Mouse (Mus musculus): ENCODE measurements around the gene Tppp3. TPM values are rescaled to one million over a fixed set of nuclear protein-coding genes. Genes with fewer than 3 reads are reported as not detected.

Gene Tppp3
- 23.3 and 23.9 TPM in 2 replicates for polyA plus RNA-seq (2016; fragmentation: Nextera tagmentation; extraction: Ambion mirVana)

DNA sequence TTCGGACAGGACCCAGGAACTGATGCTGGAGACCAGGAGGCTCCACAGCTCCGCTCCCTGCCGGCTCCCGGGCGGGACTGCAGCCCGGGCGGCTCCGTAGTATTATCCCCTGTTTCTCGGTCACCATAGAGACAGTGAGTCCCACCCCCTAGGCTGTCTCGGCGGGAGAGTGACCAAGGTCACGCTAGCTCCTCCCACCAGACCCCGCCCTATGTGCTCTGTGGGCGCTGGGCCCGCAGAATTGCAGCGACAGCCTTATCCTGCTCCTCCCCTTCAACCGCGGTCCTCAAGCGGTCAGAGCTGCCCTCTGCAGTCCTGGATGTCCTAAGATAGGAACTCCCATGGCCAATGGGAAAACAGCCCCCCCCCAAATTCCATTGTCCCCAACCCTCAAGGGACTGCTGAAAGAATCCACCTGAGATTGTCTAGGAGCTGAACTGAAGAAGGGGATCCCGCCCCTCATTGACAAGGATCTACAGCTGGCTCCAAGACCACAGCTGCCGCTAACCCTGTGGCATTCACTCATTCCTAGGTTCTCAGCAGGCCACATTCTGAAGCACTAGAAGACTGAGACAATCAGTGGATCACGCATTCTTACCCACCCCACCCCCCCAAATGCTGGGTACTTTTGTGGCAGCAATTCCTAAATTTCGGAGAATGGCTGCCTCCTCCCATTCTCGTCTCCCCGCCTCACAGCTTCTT, at the start of gene Tppp3:
TSS of gene Tppp3 (minus strand) at position 213 of the 702 bp plus-strand sequence.
- Histone ChIP-seq H3K36me3 (replicated peaks) (peaks cover 13% of the 10 kb centered on the region), H3K27ac (peak within 1 kb of the TSS; percentile 79), H3K27me3 (ENCODE audit: poor library complexity, severe bottlenecking) (peaks cover 69% of the 10 kb centered on the region), H3K4me1 (peaks cover 81% of the 10 kb centered on the region), H3K4me3 (peak within 1 kb of the TSS; percentile 51), H3K9me3 (no peaks in the 10 kb centered on the region)
- 3% methylated on average over 25 of the region's 25 CpGs for WGBS
- DNase-seq (ENCODE audit: extremely low spot score, low spot score): peak; percentile 94

DNA sequence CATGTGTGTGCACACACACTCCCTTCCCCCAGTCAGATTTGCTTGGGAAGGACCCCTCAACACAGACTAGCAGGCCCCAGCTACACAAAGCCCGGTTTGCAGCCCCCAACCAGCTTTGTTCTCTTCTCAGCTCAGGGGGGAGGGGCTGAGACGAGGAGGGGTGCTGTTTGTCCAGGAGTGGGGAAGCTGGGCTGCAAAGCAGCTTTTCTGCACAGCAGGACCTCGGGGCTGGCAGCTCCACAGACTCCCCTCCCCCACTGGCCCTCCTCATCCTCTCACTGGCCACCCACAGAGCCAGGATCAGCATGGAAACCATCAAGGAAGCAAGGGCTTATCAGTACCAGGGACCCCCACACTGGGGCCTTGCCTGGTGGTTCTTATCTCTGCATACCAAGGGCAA, 49.7 kb upstream of the Tppp3 start:
- WGBS: 1% methylated on average over 3 of the region's 3 CpGs
- peak overlapping the region; percentile 89 for H3K27ac ChIP-seq
- peaks cover 35% of the 10 kb centered on the region for H3K36me3 ChIP-seq (replicated peaks)
- H3K27me3 ChIP-seq (ENCODE audit: poor library complexity, severe bottlenecking): peaks cover 43% of the 10 kb centered on the region
- H3K4me1 ChIP-seq: peaks cover 73% of the 10 kb centered on the region
- no peaks in the 10 kb centered on the region for H3K9me3 ChIP-seq
- DNase-seq (ENCODE audit: extremely low spot score, low spot score): peak; percentile 57
- peak overlapping the region; percentile 75 for H3K4me3 ChIP-seq

DNA sequence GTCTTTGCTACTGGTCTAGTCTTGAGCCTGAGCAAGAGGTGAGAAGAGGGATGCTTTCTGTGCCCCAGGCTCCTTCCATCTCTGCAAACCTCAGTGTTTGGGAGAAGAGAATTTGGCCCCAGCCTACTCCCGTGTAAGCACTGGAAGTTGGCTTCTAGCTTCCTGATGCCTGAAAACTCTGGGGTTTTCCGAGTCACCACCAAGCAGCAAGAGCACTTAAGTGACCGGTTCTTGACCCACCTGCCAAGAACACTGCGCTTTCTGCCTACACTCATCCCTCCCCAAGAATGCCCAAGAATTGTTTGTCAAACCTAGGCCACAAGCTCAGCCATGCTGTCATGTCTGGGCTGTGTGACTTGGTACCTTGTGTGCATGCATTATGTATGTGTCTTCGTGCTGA, 49.2 kb upstream of the Tppp3 start:
- Histone ChIP-seq H3K27me3 (ENCODE audit: poor library complexity, severe bottlenecking) (peaks cover 48% of the 10 kb centered on the region), H3K4me3 (peak overlapping the region; percentile 75), H3K36me3 (replicated peaks) (peaks cover 35% of the 10 kb centered on the region), H3K9me3 (no peaks in the 10 kb centered on the region), H3K27ac (peak overlapping the region; percentile 89), H3K4me1 (peaks cover 77% of the 10 kb centered on the region)
- WGBS: 23% methylated on average over 5 of the region's 5 CpGs
- DNase-seq (ENCODE audit: extremely low spot score, low spot score): no peak

DNA sequence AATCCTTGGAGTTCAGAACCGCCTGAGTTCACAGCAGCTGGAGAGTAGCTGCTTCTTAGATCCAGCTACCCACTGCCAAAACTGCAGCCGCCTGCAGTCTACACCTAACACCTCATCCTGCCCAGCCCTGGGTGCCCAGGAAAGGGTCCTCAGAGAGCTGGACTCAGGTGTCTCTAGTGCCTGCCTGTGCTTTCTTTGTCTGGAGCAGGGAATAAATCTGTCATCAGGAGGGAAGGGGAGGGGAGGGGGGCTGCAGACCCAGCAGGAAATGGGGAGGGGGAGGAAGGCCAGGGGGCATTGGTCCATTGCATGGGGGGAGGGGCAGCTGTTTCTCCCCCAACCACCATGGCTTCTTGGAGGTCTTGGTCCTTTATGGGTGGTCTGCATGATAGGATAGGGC, 48.3 kb upstream of the Tppp3 start:
- 2% methylated on average over 2 of the region's 2 CpGs for WGBS
- H3K9me3 ChIP-seq: no peaks in the 10 kb centered on the region
- H3K4me1 ChIP-seq: peaks cover 77% of the 10 kb centered on the region
- peaks cover 26% of the 10 kb centered on the region for H3K36me3 ChIP-seq (replicated peaks)
- DNase-seq (ENCODE audit: extremely low spot score, low spot score): no peak
- peaks cover 57% of the 10 kb centered on the region for H3K27me3 ChIP-seq (ENCODE audit: poor library complexity, severe bottlenecking)
- peak overlapping the region; percentile 89 for H3K27ac ChIP-seq
- H3K4me3 ChIP-seq: peak overlapping the region; percentile 75

DNA sequence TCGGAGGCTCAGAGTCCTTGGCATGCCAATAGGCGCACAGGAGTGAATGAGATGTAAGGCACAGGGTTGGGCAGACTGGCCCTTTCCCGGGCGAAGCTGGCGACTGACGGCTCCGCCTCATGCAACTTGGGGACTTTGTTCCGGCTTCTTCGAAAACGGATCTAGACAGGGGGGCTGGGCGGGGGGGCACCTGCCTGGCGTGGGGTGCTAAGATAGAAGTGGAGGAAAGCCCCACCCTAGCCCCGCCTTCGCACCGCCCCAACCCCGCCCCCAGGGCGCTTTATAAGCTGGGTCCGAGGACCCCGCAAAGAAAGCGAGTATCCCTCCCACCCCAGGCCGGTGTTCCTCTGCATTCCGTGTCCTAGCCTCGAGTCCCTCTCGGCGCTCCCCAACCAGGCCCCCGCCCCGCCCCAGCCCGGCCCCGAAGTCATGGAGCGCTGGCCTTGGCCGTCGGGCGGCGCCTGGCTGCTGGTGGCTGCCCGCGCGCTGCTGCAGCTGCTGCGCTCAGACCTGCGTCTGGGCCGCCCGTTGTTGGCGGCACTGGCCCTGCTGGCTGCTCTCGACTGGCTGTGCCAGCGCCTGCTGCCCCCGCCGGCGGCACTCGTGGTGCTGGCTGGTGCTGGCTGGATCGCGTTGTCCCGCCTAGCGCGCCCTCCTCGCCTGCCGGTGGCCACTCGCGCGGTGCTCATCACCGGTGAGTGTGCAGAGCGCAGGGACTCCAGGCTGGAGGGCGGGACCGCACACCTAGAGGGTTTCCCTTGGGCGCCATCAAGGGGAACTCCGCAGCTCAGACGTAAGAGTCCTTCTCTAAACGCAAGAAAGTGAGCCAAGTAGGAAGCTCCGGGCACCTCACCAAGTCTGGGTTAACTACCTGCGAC, 47.3 kb upstream of the Tppp3 start, which contains the start of gene Hsd11b2:
TSS of gene Hsd11b2 (plus strand) at position 320 of the 878 bp plus-strand sequence.
- Histone ChIP-seq H3K27ac (peak within 1 kb of the TSS; percentile 89), H3K9me3 (no peaks in the 10 kb centered on the region), H3K27me3 (ENCODE audit: poor library complexity, severe bottlenecking) (peaks cover 66% of the 10 kb centered on the region), H3K36me3 (replicated peaks) (peaks cover 18% of the 10 kb centered on the region), H3K4me3 (peak within 1 kb of the TSS; percentile 75), H3K4me1 (peaks cover 81% of the 10 kb centered on the region)
- under 1% methylated on average over 68 of the region's 68 CpGs for WGBS
- DNase-seq (ENCODE audit: extremely low spot score, low spot score): peak; percentile 60

DNA sequence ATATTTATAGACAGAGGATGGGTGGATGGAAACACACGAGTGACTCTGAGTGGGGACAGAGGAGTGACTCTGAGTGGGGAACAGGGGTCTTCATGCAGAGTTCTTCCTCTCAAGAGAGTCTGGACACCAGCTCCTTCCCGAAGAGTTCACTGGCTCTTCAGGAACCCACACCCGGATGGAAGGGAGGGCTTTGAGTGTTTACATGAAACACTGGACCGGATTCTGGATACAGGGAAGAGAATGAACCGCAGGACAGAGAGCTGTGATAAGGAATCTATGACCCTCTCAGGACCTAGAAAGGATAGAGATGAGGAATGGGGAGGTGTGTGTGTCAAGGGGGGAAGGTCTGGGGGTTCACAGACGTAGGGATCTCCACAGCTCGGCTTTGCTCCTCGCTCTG, 46.0 kb upstream of the Tppp3 start:
- 48% methylated on average over 8 of the region's 8 CpGs for WGBS
- peaks cover 72% of the 10 kb centered on the region for H3K4me1 ChIP-seq
- peaks cover 5% of the 10 kb centered on the region for H3K36me3 ChIP-seq (replicated peaks)
- DNase-seq (ENCODE audit: extremely low spot score, low spot score): no peak
- no peaks in the 10 kb centered on the region for H3K9me3 ChIP-seq
- 0 out of 2 replicates have a peak overlapping the region, but pooled peaks have one; percentile 89 for H3K27ac ChIP-seq
- no peak overlapping the region for H3K4me3 ChIP-seq
- H3K27me3 ChIP-seq (ENCODE audit: poor library complexity, severe bottlenecking): peaks cover 66% of the 10 kb centered on the region

DNA sequence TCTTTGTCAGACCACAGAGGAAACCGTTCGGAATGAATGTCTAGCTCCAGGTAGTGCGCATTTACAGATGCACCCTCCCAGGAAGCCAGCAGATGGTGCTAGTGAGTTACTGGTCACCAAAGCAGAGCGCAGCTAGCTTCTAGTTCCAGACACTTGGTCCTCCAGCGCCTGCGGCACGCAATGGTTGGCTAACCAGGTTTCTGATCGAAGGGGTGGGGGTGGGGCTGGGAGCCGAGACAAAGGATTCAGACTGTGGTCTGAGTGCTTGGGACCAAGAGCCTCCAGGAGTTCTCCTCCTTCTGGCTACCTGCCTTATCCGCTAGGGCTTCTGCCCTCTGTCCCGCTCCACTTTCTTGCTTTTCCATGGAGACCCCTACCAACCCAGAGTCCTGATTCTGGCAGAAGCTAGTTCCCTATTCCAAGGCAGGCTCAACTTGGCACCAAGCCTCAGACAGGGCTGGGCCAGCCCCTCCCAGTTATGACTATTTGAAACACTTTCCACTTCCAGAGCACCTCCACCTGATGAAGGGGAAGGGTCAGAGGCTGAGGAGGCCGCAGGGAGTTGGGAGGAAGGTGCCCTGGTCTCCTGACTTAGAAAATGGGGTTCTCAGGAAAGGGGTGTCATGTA, 44.8 kb upstream of the Tppp3 start:
- Histone ChIP-seq H3K9me3 (no peaks in the 10 kb centered on the region), H3K36me3 (replicated peaks) (no peaks in the 10 kb centered on the region), H3K27me3 (ENCODE audit: poor library complexity, severe bottlenecking) (peaks cover 65% of the 10 kb centered on the region), H3K4me3 (peak overlapping the region; percentile 38), H3K27ac (peak overlapping the region; percentile 82), H3K4me1 (peaks cover 60% of the 10 kb centered on the region)
- 9% methylated on average over 12 of the region's 12 CpGs for WGBS
- peak; percentile 88 for DNase-seq (ENCODE audit: extremely low spot score, low spot score)

DNA sequence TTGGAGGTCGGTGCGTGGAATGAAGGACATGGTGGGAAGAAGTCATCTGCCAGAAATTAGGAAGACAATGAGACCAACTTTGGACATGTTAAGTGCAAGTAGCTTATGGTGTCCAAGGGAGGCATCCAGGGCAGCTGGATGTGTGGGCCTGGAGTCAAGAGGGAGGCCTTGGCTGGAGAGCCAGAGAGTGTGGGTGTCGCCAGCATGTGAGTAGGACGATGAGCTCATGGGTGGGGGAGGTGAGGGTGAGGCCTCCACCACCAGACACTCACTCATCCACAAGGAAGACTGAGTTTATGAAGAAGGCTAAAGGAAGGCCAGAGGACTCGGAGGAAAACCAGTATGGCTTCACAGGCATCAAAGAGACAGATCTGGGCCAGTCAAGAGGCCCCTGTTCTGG, 43.3 kb upstream of the Tppp3 start:
- H3K4me3 ChIP-seq: no peak overlapping the region
- no peaks in the 10 kb centered on the region for H3K36me3 ChIP-seq (replicated peaks)
- H3K4me1 ChIP-seq: peaks cover 54% of the 10 kb centered on the region
- H3K27me3 ChIP-seq (ENCODE audit: poor library complexity, severe bottlenecking): peaks cover 55% of the 10 kb centered on the region
- 88% methylated on average over 5 of the region's 5 CpGs for WGBS
- no peaks in the 10 kb centered on the region for H3K9me3 ChIP-seq
- no peak overlapping the region for H3K27ac ChIP-seq
- DNase-seq (ENCODE audit: extremely low spot score, low spot score): no peak

DNA sequence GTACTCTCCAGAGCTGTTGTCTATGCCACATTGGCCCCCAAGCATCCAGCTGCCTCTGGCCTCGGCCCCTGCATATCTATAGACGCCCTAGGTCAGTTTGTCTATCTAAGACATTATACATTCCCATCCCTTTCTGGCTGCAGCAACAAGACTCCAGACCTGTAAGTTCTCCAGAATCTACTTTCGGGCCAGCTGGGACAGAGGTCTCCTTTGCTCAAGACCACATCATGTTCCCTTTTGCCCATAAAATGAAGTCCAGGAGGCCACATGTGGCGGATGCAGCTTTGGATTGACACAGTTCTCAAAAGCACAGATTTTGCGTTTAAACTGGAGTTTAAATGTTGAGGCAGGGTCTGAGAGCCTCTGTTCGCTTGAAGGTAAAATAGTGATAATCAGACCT, 42.9 kb upstream of the Tppp3 start:
- Histone ChIP-seq H3K36me3 (replicated peaks) (no peaks in the 10 kb centered on the region), H3K9me3 (no peaks in the 10 kb centered on the region), H3K4me3 (no peak overlapping the region), H3K4me1 (peaks cover 54% of the 10 kb centered on the region), H3K27me3 (ENCODE audit: poor library complexity, severe bottlenecking) (peaks cover 51% of the 10 kb centered on the region), H3K27ac (no peak overlapping the region)
- WGBS: 89% methylated on average over 6 of the region's 6 CpGs
- DNase-seq (ENCODE audit: extremely low spot score, low spot score): no peak

DNA sequence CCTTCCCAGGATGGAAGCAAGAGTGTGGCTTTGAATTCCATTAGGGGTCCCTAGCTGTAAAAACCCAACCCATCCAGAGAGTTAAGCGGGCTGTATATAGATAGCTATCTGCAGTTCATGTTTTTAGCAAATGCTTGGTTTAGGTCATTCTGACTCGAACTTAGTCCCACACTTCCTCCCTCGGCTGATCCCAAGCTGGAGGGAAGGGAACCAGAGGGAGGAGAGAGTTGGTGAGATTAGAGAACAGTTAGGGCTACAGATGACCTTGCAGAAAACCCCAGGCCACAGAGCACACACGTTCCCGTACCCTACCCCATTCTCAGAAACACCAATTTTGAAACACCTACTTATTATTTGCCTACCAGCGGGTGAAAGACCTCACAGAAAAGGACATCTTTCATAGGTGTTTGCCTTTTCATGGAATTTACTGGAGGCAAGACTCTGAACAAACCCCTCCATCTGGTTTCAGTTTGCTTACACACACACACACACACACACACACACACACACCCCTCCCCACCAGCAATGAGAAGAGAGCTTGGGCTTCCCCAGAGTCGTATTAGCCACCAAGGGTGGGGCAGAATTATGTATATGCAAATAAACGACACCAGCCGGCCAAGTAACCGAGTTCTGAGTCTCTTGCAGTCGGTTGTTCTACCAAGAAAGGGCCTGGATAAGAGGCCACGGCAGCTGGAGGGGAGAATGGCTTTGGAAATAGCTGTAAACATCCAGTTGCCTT, 38.8 kb upstream of the Tppp3 start:
- peaks cover 31% of the 10 kb centered on the region for H3K4me1 ChIP-seq
- no peak overlapping the region for H3K27ac ChIP-seq
- 59% methylated on average over 12 of the region's 12 CpGs for WGBS
- no peaks in the 10 kb centered on the region for H3K9me3 ChIP-seq
- H3K4me3 ChIP-seq: no peak overlapping the region
- H3K36me3 ChIP-seq (replicated peaks): no peaks in the 10 kb centered on the region
- no peak for DNase-seq (ENCODE audit: extremely low spot score, low spot score)
- peaks cover 15% of the 10 kb centered on the region for H3K27me3 ChIP-seq (ENCODE audit: poor library complexity, severe bottlenecking)

DNA sequence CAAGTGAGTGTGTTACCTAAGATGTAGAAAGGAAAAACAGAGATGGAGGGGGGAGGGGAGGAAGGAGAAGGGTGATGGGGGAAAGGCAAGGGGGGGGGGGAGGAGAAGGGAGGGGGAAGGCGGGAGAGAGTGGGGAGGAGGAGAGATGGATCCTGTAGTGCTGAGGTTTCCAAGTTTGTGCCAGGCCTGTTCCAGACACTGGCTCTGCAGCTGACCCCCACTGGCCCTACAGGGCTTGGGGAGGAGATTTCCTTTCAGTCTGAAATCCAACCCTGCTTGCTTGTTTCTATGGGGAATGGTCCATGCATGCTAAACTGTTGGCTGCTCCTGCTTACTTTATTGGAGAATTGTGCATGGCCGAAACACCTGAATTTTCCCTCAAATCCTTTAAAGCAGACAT, 37.4 kb upstream of the Tppp3 start:
- H3K36me3 ChIP-seq (replicated peaks): no peaks in the 10 kb centered on the region
- H3K27me3 ChIP-seq (ENCODE audit: poor library complexity, severe bottlenecking): peaks cover under 1% of the 10 kb centered on the region; the same call in 1 of the 2 replicates
- peaks cover 28% of the 10 kb centered on the region for H3K4me1 ChIP-seq
- WGBS: 61% methylated on average over 1 of the region's 2 CpGs
- H3K9me3 ChIP-seq: no peaks in the 10 kb centered on the region
- DNase-seq (ENCODE audit: extremely low spot score, low spot score): no peak
- H3K27ac ChIP-seq: peak overlapping the region; percentile 74
- no peak overlapping the region for H3K4me3 ChIP-seq

DNA sequence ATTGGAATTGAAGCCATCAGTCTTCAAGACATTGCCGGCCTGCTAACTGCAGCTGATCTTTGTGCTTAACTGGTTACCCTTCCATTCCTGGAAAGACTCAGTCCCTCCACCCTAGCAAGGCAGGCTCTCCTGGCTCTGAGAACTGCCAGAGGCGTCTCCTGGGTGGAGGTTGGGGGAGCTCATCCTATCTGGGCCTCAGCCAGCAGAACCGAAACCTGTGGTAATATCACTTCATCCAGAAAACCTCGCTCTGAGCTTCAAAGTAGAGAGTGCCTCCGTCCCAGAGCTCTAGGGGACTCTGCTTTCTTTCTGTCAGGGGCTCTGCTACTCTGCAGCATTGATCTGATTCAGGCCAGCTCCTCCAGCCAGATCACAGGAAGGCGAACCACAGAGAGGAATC, 35.7 kb upstream of the Tppp3 start:
- no peaks in the 10 kb centered on the region for H3K27me3 ChIP-seq (ENCODE audit: poor library complexity, severe bottlenecking)
- 82% methylated on average over 6 of the region's 6 CpGs for WGBS
- H3K9me3 ChIP-seq: no peaks in the 10 kb centered on the region
- peaks cover 26% of the 10 kb centered on the region for H3K4me1 ChIP-seq
- no peak overlapping the region for H3K27ac ChIP-seq
- DNase-seq (ENCODE audit: extremely low spot score, low spot score): no peak
- H3K36me3 ChIP-seq (replicated peaks): no peaks in the 10 kb centered on the region
- H3K4me3 ChIP-seq: no peak overlapping the region
